15 mouse cellular contexts compared by ENCODE assay signal in genomic region chr17:69495531-69495930, GRCm38 (mm10). TPM values are rescaled to one million over a fixed set of nuclear protein-coding genes. Genes with fewer than 3 reads are reported as not detected.
DNase-seq lines count a peak whose midpoint lies in the region; ATAC-seq and TF ChIP-seq lines count a peak whose summit lies in the region.
"Had no signal": no experiment of that assay in that cellular context is flagged by ENCODE, and none has a peak within 500 bp of the region (broad histone marks: within the 10 kb centered on the region; RNA-seq: fewer than 3 reads in every experiment).

No protein-coding gene starts in this region.

- no peak overlapping the region for H3K27ac ChIP-seq in layer of hippocampus, adult 2 months
- H3K27ac ChIP-seq in ES-E14 (ENCODE audit: insufficient read depth, low read depth, low read length, poor library complexity, severe bottlenecking), result no peak overlapping the region
- no peak overlapping the region for H3K27ac ChIP-seq in kidney, adult 2 months (ENCODE audit: insufficient read depth, low read depth, low read length)
- H3K27ac ChIP-seq: forebrain, embryonic 13.5 days; kidney, embryonic 15.5 days; limb, embryonic 15.5 days had no signal

- no peaks in the 10 kb centered on the region for H3K4me1 ChIP-seq in ES-E14 (ENCODE audit: control insufficient read depth in 2 of 2, insufficient read depth in 2 of 2, low read length in 2 of 2, poor library complexity in 1 of 2)
- H3K4me1 ChIP-seq in kidney, adult 2 months (ENCODE audit: control insufficient read depth, insufficient read depth, low read length), result no peaks in the 10 kb centered on the region
- H3K4me1 ChIP-seq: forebrain, embryonic 13.5 days; kidney, embryonic 15.5 days; limb, embryonic 15.5 days had no signal

- no peaks in the 10 kb centered on the region for H3K27me3 ChIP-seq in kidney, adult 2 months (replicated peaks; ENCODE audit: control insufficient read depth, insufficient read depth, low read length)
- H3K27me3 ChIP-seq: forebrain, embryonic 13.5 days; kidney, embryonic 15.5 days; limb, embryonic 15.5 days had no signal

- in situ Hi-C loops in ES-E14 (cut with MboI; ENCODE audit: low sequenced_read_pairs in 2 of 2, unreplicated experiment in 2 of 2), result no loop called here

- WGBS in kidney, adult 2 months, result 51% methylated on average over 2 of the region's 2 CpGs

- DNase-seq in CD4-positive, CD25-positive, alpha-beta regulatory T cell, adult 2 months (ENCODE audit: low read depth, low spot score), result peak; percentile 10
- DNase-seq in layer of hippocampus, adult 2 months (ENCODE audit: low spot score in 2 of 2), result no peak
- no peak for DNase-seq in layer of hippocampus, postnatal 10 days (ENCODE audit: low spot score in 2 of 2)
- peak; percentile 43 for DNase-seq in ES-E14 (ENCODE audit: low read depth, low spot score)
- peak; percentile 2 for DNase-seq in naive thymus-derived CD4-positive, alpha-beta T cell, adult 2 months (ENCODE audit: low read depth)
- no peak for DNase-seq in kidney, adult 2 months
- no peak for DNase-seq in layer of hippocampus, adult 8-10 months (ENCODE audit: low spot score in 2 of 2)
- DNase-seq: gastrocnemius, postnatal 25 days; layer of hippocampus, postnatal 36 days had no signal

- no peak for TF ChIP-seq POLR2A in kidney, adult 2 months (IDR thresholded peaks at IDR 0.05; ENCODE audit: low read depth, low read length)

- H3K4me3 ChIP-seq in layer of hippocampus, adult 2 months, result no peak overlapping the region
- H3K4me3 ChIP-seq in ES-E14 (ENCODE audit: insufficient read depth in 1 of 2, low read depth in 1 of 2, low read length in 2 of 2, poor library complexity in 1 of 2, severe bottlenecking in 1 of 2), result no peak overlapping the region
- no peak overlapping the region for H3K4me3 ChIP-seq in kidney, adult 2 months (ENCODE audit: insufficient read depth, low read depth, low read length)
- H3K4me3 ChIP-seq: forebrain, embryonic 13.5 days; kidney, embryonic 15.5 days; limb, embryonic 15.5 days had no signal

- H3K36me3 ChIP-seq in ES-E14 (ENCODE audit: control insufficient read depth, insufficient read depth, low read length, poor library complexity, severe bottlenecking), result no peaks in the 10 kb centered on the region
- H3K36me3 ChIP-seq in kidney, adult 2 months (ENCODE audit: control insufficient read depth, insufficient read depth, low read length), result no peaks in the 10 kb centered on the region
- H3K36me3 ChIP-seq: kidney, embryonic 15.5 days; limb, embryonic 15.5 days had no signal

- TF ChIP-seq CTCF in layer of hippocampus, adult 2 months (conservative IDR thresholded peaks at IDR 0.05), result peak; percentile 64
- no peak for TF ChIP-seq CTCF in kidney, adult 2 months (conservative IDR thresholded peaks at IDR 0.05; ENCODE audit: insufficient read depth, insufficient read length, low read depth, low read length)

- H3K9me3 ChIP-seq in ES-E14 (ENCODE audit: control insufficient read depth, insufficient read depth, low read depth, low read length), result no peaks in the 10 kb centered on the region
- H3K9me3 ChIP-seq: forebrain, embryonic 13.5 days; kidney, embryonic 15.5 days; limb, embryonic 15.5 days had no signal

- no peak for ATAC-seq in CD4-positive, CD25-positive, alpha-beta regulatory T cell, adult 4 months
- ATAC-seq: forebrain, embryonic 13.5 days had no signal

- H3K9ac ChIP-seq in ES-E14 (ENCODE audit: insufficient read depth, low read depth, low read length, poor library complexity, severe bottlenecking), result no peak overlapping the region
- H3K9ac ChIP-seq: forebrain, embryonic 13.5 days; kidney, embryonic 15.5 days; limb, embryonic 15.5 days had no signal

TF ChIP-seq in ES-E14, 5 proteins besides CTCF, POLR2A, EP300 and RAD21:
- TF ChIP-seq MAFK (IDR thresholded peaks at IDR 0.05; ENCODE audit: insufficient read depth, low read depth, low read length), result no peak
- TF ChIP-seq CHD2 (IDR thresholded peaks at IDR 0.05; ENCODE audit: low read depth, low read length), result no peak
- TF ChIP-seq HCFC1 (IDR thresholded peaks at IDR 0.05; ENCODE audit: borderline replicate concordance, insufficient read depth, low read length), result no peak
- no peak for TF ChIP-seq ZNF384 (IDR thresholded peaks at IDR 0.05; ENCODE audit: low read depth, low read length)

RNA-seq across cellular contexts. Expression of gene Akain1, which starts 56.4 kb away (rescaled TPM):
- not detected for polyA plus RNA-seq in CD4-positive, CD25-positive, alpha-beta regulatory T cell, adult 4 months (2017; shearing (Covaris generic))
- total RNA-seq in layer of hippocampus, adult 2 months (2021), result 10 to 100 TPM; 15.8 to 16.2 TPM
- 1 to 10 TPM; 4.1 to 4.4 TPM for total RNA-seq in layer of hippocampus, postnatal 10 days (2021)
- total RNA-seq in ES-E14 (2012; rRNA removed), result not detected in 2 replicates
- polyA plus RNA-seq in kidney, adult 2 months (2012; rRNA removed), result not detected in 2 replicates
- 10 to 100 TPM; 14.6 to 17.5 (median 16.6) TPM for total RNA-seq in layer of hippocampus, adult 8-10 months (2022)
- total RNA-seq: gastrocnemius, postnatal 25 days; megakaryocyte, adult 5-6 weeks had no signal
- polyA plus RNA-seq: heart, postnatal 0 days; kidney, embryonic 15.5 days; limb, embryonic 15.5 days had no signal

Comparison
In these comparisons a context has a peak if more than half of its experiments do, and no peak if none do; other contexts are left out.
1. DNase-seq: peak in CD4-positive, CD25-positive, alpha-beta regulatory T cell, adult 2 months (single experiment), ES-E14 (single experiment) and naive thymus-derived CD4-positive, alpha-beta T cell, adult 2 months (single experiment); none in layer of hippocampus, adult 2 months (0 of 2), layer of hippocampus, postnatal 10 days (0 of 2), kidney, adult 2 months (single experiment) and layer of hippocampus, adult 8-10 months (0 of 2).